Mouse (Mus musculus) bone marrow, adult 2 months (tissue): ENCODE measurements around the gene 4930519G04Rik. TPM values are rescaled to one million over a fixed set of nuclear protein-coding genes. Genes with fewer than 3 reads are reported as not detected.
"Not testable (repeated sequence)": the region's sequence is repeated elsewhere in the genome, so short reads cannot be mapped to it uniquely, and the experiment has no call there.

Experiments used
- H3K27ac ChIP-seq: fragments of 200-500 bp; 2 replicates; pipeline ENCODE4 v1.5.1; 2012; ENCODE audit warnings: low read depth, mild to moderate bottlenecking, control low read depth, inconsistent platforms, low read length; ENCODE audit not compliant: control insufficient read depth, poor library complexity, insufficient read depth
- H3K4me1 ChIP-seq: fragments of 200-500 bp; 2 replicates; pipeline ENCODE4 v1.6.1; 2011; ENCODE audit warnings: low read length; ENCODE audit not compliant: control insufficient read depth, insufficient read depth
- H3K4me3 ChIP-seq: fragments of 200-500 bp; replicated peaks from 2 replicates; pipeline ENCODE3; 2011; ENCODE audit warnings: mild to moderate bottlenecking, low read depth, low read length, control low read depth; ENCODE audit not compliant: control insufficient read depth
- CTCF ChIP-seq: fragments of 200-500 bp; IDR thresholded peaks from 2 replicates; pipeline ENCODE4 v1.5.1; 2011; ENCODE audit warnings: low read length, control low read depth; ENCODE audit not compliant: control insufficient read depth, insufficient read depth
- POLR2A ChIP-seq: fragments of 200-500 bp; IDR thresholded peaks from 2 replicates; pipeline ENCODE4 v1.6.1; 2011; ENCODE audit warnings: low read depth, mild to moderate bottlenecking, control low read depth, low read length, borderline replicate concordance; ENCODE audit not compliant: control insufficient read depth
- WGBS: fragments of 180-500 bp; shearing (Covaris S2); methylation state at CpG from one replicate; pipeline ENCODE4 v1.1.7; 2018; 5-methylcytosine and 5-hydroxymethylcytosine counted together
- polyA plus RNA-seq: library from polyadenylated mRNA; stranded (reverse); fragments of >200 nt; gene quantifications from 2 replicates; pipeline ENCODE4 v1.2.4, GENCODE M21; 2011; ENCODE audit warnings: low replicate concordance; ENCODE audit not compliant: missing spikeins, insufficient read depth, insufficient read length

Gene 4930519G04Rik
- polyA plus RNA-seq, 1 experiment = not detected

DNA sequence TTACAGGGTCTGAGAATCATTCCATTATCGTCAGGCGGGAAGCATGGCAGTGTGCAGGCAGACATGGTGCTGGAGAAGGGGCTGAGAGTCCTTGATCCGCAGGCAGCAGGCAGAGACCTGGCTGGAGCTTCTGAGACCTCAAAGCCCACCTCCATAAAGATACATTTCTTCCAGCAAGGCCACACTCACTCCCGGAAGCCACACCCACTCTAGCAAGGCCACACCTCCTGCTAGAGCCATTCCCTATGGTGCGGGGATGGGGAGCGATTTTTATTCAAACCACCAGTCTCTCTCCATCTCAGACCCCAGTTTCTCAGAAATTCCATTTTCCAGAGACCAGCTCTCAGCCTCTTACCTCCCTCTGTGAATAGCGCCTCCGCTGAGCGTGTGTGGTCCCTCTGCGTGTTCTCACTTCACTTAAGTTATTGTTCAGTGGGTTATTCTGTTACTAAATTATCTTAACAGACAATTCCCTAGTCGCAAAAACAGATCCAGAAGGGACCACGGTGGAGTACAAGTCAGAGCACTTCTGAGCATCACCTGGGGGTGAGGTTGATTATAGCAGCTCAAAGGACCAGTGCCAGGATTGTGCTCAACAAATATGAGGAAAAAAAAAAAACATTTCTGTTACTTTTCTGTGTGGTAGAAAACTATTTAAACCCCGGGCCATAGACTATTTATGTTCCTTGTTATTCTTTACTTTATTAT lies 55.3 kb downstream of the 4930519G04Rik start:
- 88% methylated on average over 13 of the region's 13 CpGs for WGBS
- no peaks in the 10 kb centered on the region for H3K4me1 ChIP-seq
- no peak overlapping the region for H3K27ac ChIP-seq
- TF ChIP-seq CTCF (no peak), POLR2A (no peak)
- H3K4me3 ChIP-seq = no peak overlapping the region

DNA sequence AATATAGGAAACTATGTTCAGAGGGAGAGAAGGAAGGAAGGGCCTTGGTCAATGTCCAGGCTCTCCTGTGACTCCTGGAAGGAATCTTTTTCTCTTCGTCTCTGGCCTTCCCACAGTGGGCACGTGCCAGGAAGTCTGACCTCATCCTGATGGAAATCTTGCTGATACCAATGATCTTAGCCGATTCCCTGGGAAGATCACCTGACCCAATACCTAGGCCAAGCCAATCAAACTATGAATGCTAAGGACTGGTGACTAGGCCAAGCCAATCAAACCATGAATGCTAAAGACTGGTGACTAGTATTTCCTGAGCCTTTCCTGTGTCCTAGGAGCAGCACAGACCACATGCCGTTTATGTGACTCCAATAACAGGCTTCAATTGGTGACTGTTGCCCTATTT lies 60.2 kb downstream of the 4930519G04Rik start:
- no peak overlapping the region for H3K27ac ChIP-seq
- peaks cover 5% of the 10 kb centered on the region for H3K4me1 ChIP-seq
- TF ChIP-seq POLR2A (no peak), CTCF (no peak)
- 68% methylated on average over 4 of the region's 4 CpGs for WGBS
- H3K4me3 ChIP-seq = no peak overlapping the region

DNA sequence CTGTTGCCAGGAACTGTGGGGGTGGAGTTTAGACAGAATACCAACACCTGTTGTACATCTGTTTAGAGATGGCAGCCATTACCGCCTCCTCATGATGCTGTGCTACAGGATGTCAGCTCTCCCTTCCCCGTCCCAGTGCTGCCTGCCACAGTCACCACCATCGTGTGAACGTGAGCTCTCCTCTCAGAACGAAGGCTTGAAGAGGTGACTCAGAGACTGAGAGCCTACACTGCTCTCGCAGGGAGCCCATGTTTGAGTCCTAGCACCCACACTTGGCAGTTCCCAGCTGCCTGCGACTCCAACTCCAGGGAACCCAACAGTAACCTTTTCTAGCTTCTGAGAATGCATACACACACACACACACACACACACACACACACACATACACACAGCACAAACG lies 61.4 kb downstream of the 4930519G04Rik start:
- no peak overlapping the region for H3K4me3 ChIP-seq
- H3K4me1 ChIP-seq = peaks cover 5% of the 10 kb centered on the region
- WGBS = 79% methylated on average over 8 of the region's 8 CpGs
- TF ChIP-seq CTCF = no peak
- no peak for TF ChIP-seq POLR2A
- no peak overlapping the region for H3K27ac ChIP-seq

DNA sequence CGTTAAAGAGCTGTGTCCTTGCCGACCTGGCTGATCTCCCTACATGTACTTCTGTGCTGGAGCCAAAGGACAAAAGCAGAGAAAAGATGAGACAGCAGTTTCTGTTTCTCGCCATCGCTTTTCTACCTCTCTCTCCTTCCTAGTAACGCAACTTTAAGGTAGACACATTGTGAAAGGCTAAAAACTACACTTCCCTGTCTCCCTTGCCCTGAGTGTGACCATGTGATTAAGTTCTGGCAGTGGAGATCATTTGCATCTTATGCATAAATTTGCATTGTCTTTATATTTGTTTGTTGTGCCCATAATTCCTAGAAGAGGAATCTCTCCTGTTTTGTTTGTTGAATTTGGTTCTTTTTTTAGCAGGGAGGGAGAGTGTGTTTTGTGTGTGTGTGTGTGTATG lies 62.4 kb downstream of the 4930519G04Rik start:
- Histone ChIP-seq H3K27ac (peak overlapping the region; percentile 10; the same call in 1 of the 2 replicates), H3K4me1 (peaks cover 5% of the 10 kb centered on the region), H3K4me3 (peak overlapping the region; percentile 6)
- 41% methylated on average over 5 of the region's 5 CpGs for WGBS
- TF ChIP-seq CTCF (no peak), POLR2A (no peak)

DNA sequence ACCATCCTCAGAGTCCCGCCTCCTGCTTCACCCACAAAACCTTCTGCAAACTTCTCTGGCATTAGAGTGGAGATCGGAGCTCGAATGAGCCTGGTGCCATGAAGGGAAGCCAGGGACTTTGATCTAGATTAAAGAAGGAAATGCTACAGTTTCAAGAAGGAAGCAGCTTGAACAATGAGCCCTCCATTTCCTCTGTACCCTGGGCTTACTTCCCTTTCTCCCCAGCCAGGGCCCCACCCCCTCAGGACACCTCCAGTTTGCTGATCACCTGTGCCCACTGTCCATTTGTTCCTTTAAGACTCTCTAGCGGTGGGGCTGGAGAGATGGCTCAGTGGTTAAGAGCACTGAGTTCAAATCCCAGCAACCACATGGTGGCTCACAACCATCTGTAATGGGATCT lies 63.3 kb downstream of the 4930519G04Rik start:
- TF ChIP-seq CTCF (no peak), POLR2A (no peak)
- WGBS = 29% methylated on average over 4 of the region's 4 CpGs
- Histone ChIP-seq H3K4me1 (peaks cover 6% of the 10 kb centered on the region), H3K4me3 (no peak overlapping the region), H3K27ac (peak overlapping the region; percentile 73)

DNA sequence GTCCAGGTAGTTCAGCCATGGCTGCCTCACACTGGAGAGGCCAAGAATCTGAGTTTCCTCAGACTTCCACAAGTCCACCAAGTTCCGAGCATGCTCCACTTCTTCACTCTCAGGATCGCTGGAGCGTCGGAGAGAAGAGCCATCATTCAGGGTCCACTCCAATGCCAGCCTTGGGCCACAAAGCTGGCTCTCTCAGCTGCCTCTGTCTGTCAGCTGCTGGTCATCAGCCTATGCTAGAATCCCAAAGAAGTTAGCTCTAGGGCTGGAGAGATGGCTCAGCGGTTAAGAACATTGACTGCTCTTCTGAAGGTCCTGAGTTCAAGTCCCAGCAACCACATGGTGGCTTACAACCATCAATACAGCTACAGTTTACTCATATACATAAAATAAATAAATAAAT lies 63.9 kb downstream of the 4930519G04Rik start:
- H3K4me3 ChIP-seq, H3K4me1 ChIP-seq, H3K27ac ChIP-seq: not testable (repeated sequence)
- WGBS = 84% methylated on average over 5 of the region's 5 CpGs

DNA sequence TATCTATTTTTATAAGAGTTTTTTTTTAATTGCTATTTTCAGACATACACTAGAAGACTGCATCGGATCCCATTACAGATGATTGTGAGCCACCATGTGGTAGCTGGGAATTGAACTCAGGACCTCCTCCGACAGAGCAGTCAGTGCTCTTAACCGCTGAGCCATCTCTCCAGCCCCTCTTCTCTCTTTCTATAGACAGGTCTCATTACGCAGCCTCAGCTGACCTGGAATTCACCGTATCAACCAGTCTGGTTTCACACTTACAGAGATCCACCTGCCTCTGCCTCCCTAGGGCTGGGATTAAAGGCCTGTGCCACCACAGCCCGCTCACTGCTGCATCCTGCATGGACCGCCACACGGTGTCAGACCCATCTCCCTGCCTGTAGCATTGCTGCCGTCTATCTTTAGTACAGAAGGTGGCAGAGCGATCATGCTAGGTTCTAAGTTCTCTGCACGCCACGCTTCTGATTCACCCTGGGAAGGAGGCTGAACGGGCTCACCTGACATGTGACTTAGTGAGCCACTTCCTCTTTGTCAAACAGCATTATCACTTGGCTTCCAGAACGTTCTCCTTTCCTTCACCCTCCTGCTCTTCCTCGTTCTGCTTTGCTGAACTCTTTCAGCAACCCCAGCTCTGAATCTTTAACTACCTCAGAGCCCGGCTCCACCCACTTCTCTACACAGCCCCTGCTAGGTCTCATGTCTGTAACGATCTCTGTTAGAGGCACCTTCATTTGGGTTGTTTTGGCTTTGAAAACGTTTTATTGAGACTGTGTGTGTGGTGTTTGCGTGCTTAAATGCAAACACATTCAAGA lies 68.3 kb downstream of the 4930519G04Rik start:
- Histone ChIP-seq H3K4me1 (peaks cover 1% of the 10 kb centered on the region; the same call in 1 of the 2 replicates), H3K27ac (peak overlapping the region; percentile 74)
- TF ChIP-seq CTCF (peak; percentile 53; the same call in 1 of the 2 replicates), POLR2A (0 out of 2 replicates have a peak, but pooled peaks have one; percentile 18)

DNA sequence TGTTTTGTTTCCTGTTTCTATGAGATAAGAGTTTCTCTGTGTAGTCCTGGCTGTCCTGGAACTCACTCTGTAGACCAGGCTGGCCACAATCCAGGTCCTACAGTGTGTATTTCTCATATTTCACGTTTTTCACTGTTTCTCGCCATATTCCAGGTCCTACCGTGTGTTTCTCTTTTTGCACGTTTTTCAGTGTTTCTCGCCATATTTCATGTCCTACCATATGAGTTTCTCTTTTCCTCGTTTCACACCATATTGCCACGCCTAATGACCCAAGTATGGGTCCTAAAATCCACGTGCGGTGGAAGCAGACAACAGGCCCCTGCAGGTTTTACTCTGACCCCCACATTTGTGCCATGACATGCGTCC lies 68.9 kb downstream of the 4930519G04Rik start:
- TF ChIP-seq POLR2A = no peak
- TF ChIP-seq CTCF = no peak
- WGBS = 20% methylated on average over 10 of the region's 10 CpGs
- H3K4me1 ChIP-seq = peaks cover 1% of the 10 kb centered on the region; the same call in 1 of the 2 replicates
- peak overlapping the region; percentile 74; the same call in 1 of the 2 replicates for H3K27ac ChIP-seq
- H3K4me3 ChIP-seq = peak overlapping the region; percentile 43

More for the DNA sequence above, 68.3 kb downstream of the 4930519G04Rik start:
- 9% methylated on average over 19 of the region's 19 CpGs for WGBS
- peak overlapping the region; percentile 54 for H3K4me3 ChIP-seq
